Mouse (Mus musculus) CH12.LX (cell line): ENCODE data around the gene Lmna. TPM values are rescaled to one million over a fixed set of nuclear protein-coding genes. Genes with fewer than 3 reads are reported as not detected.

Experiments used
- DNase-seq: peaks from one replicate; pipeline ENCODE4 v3.0.0-alpha.2; 2013; ENCODE audit errors: extremely low read depth
- H3K27ac ChIP-seq: 2 replicates; pipeline ENCODE4 v1.5.1; 2012; ENCODE audit warnings: low read depth, mild to moderate bottlenecking, control low read depth, moderate library complexity; ENCODE audit not compliant: insufficient read depth
- H3K27me3 ChIP-seq: replicated peaks from 2 replicates; pipeline ENCODE3; 2012; ENCODE audit warnings: inconsistent platforms
- H3K36me3 ChIP-seq, 2 experiments: replicated peaks in 1 of 2; 2 replicates each; pipeline versions ENCODE3 to v1.6.1; 2012; ENCODE audit warnings: inconsistent platforms in 1 of 2, low read length in 1 of 2, mild to moderate bottlenecking in 1 of 2, mixed read lengths in 1 of 2, moderate library complexity in 1 of 2; ENCODE audit not compliant: control insufficient read depth in 1 of 2, insufficient read depth in 1 of 2
- H3K4me1 ChIP-seq, 2 experiments: 2 replicates each; pipeline ENCODE4 v1.6.1; 2012; ENCODE audit warnings: inconsistent platforms in 1 of 2, moderate library complexity in 1 of 2; ENCODE audit not compliant: insufficient read depth in 2 of 2, control insufficient read depth in 1 of 2
- H3K4me2 ChIP-seq: 2 replicates; pipeline ENCODE4 v1.6.1; 2012; ENCODE audit warnings: low read depth, mild to moderate bottlenecking, control low read depth; ENCODE audit not compliant: poor library complexity, insufficient read depth, severe bottlenecking
- H3K4me3 ChIP-seq, 3 experiments: fragments of 150-350 bp in 1 of 3; sonication (generic) in 1 of 3; replicated peaks in 1 of 3; 2 replicates each; pipeline versions ENCODE3 to v1.5.1; 2011 to 2012; ENCODE audit warnings: low read depth in 2 of 3, low read length in 2 of 3, mild to moderate bottlenecking in 2 of 3, moderate library complexity in 2 of 3, control low read depth in 1 of 3, improper control_type of control experiment in 1 of 3, inconsistent platforms in 1 of 3, mixed read lengths in 1 of 3; ENCODE audit not compliant: poor library complexity in 1 of 3
- H3K79me2 ChIP-seq: replicated peaks from 2 replicates; pipeline ENCODE4 v1.6.1; 2012; ENCODE audit warnings: mild to moderate bottlenecking, moderate library complexity; ENCODE audit not compliant: control insufficient read depth, poor library complexity, insufficient read depth, severe bottlenecking; ENCODE audit errors: extremely low read depth
- H3K9ac ChIP-seq: 2 replicates; pipeline ENCODE4 v1.6.1; 2012; ENCODE audit warnings: low read depth, mild to moderate bottlenecking, control low read depth, moderate library complexity; ENCODE audit not compliant: insufficient read depth
- H3K9me3 ChIP-seq: replicated peaks from 2 replicates; pipeline ENCODE3; 2012; ENCODE audit warnings: low read length, inconsistent platforms, mixed read lengths
- BHLHE40 ChIP-seq: IDR thresholded peaks from 2 replicates; pipeline ENCODE4 v1.6.1; 2011; ENCODE audit warnings: mild to moderate bottlenecking, low read depth, low read length, improper control_type of control experiment
- CHD2 ChIP-seq: IDR thresholded peaks from 2 replicates; pipeline ENCODE4 v1.6.1; 2011; ENCODE audit warnings: low read length, improper control_type of control experiment
- EP300 ChIP-seq: IDR thresholded peaks from 2 replicates; pipeline ENCODE4 v1.6.1; 2011; ENCODE audit warnings: low read length, improper control_type of control experiment
- GABPA ChIP-seq: IDR thresholded peaks from 2 replicates; pipeline ENCODE4 v1.6.1; 2012; ENCODE audit warnings: low read depth, low read length, improper control_type of control experiment, inconsistent platforms; ENCODE audit not compliant: insufficient replicate concordance
- JUND ChIP-seq: conservative IDR thresholded peaks from 2 replicates; pipeline ENCODE4 v1.6.1; 2011; ENCODE audit warnings: low read depth, low read length, improper control_type of control experiment
- MAFK ChIP-seq: IDR thresholded peaks from 2 replicates; pipeline ENCODE4 v1.6.1; 2011; ENCODE audit warnings: low read length, improper control_type of control experiment; ENCODE audit not compliant: insufficient replicate concordance
- MAX ChIP-seq: IDR thresholded peaks from 2 replicates; pipeline ENCODE4 v1.6.1; 2011; ENCODE audit warnings: low read length, improper control_type of control experiment
- MAZ ChIP-seq: IDR thresholded peaks from 2 replicates; pipeline ENCODE4 v1.6.1; 2012; ENCODE audit warnings: low read depth, mild to moderate bottlenecking, inconsistent platforms, low read length, improper control_type of control experiment, moderate library complexity
- MEF2A ChIP-seq: IDR thresholded peaks from 2 replicates; pipeline ENCODE4 v1.6.1; 2014; ENCODE audit warnings: low read depth, mild to moderate bottlenecking, inconsistent platforms, low read length, improper control_type of control experiment, borderline replicate concordance
- NELFE ChIP-seq: IDR thresholded peaks from 2 replicates; pipeline ENCODE4 v1.6.1; 2011; ENCODE audit warnings: low read depth, low read length, improper control_type of control experiment
- RAD21 ChIP-seq: IDR thresholded peaks from 2 replicates; pipeline ENCODE4 v1.6.1; 2011; ENCODE audit warnings: low read depth, mild to moderate bottlenecking, low read length, improper control_type of control experiment, moderate library complexity
- RCOR1 ChIP-seq: conservative IDR thresholded peaks from 2 replicates; pipeline ENCODE4 v1.6.1; 2012; ENCODE audit warnings: low read depth, mild to moderate bottlenecking, inconsistent platforms, low read length, improper control_type of control experiment
- UBTF ChIP-seq: IDR thresholded peaks from 2 replicates; pipeline ENCODE4 v1.6.1; 2012; ENCODE audit warnings: low read depth, mild to moderate bottlenecking, inconsistent platforms, low read length, improper control_type of control experiment, moderate library complexity
- USF1 ChIP-seq: IDR thresholded peaks from 2 replicates; pipeline ENCODE4 v1.6.1; 2014; ENCODE audit warnings: low read depth, mild to moderate bottlenecking, inconsistent platforms, low read length, improper control_type of control experiment
- USF2 ChIP-seq: conservative IDR thresholded peaks from 2 replicates; pipeline ENCODE4 v1.6.1; 2011; ENCODE audit warnings: low read depth, low read length, improper control_type of control experiment
- ZMIZ1 ChIP-seq: IDR thresholded peaks from 2 replicates; pipeline ENCODE4 v1.6.1; 2012; ENCODE audit warnings: low read depth, mild to moderate bottlenecking, inconsistent platforms, low read length, improper control_type of control experiment
- dilution Hi-C: fragments of 300-500 bp; cut with MboI; formaldehyde crosslinking; loops from 2 replicates; pipeline ENCODE4 v1.14.3; 2020; ENCODE audit warnings: low sequenced_read_pairs; ENCODE audit not compliant: extremely low pct_unique_long_range_greater_than_20kb, extremely low pct_ligation_motif_present
- in situ Hi-C: fragments of 300-500 bp; cut with MboI; formaldehyde crosslinking; loops from 3 replicates; pipeline ENCODE4 v1.14.3; 2019; ENCODE audit warnings: low sequenced_read_pairs, low pct_ligation_motif_present, low pct_unique_long_range_greater_than_20kb, mixed read lengths
- polyA plus RNA-seq: library from polyadenylated mRNA; unstranded; fragments of >175 nt; gene quantifications from 2 replicates; pipeline ENCODE4 v1.2.1, GENCODE M21; 2012; ENCODE audit warnings: low read depth; ENCODE audit not compliant: insufficient read length
- total RNA-seq, 2 experiments: library from RNA; depleted of rRNA; stranded (reverse); fragments of 300-350 nt in 1 of 2; fragments of >200 nt in 1 of 2; gene quantifications; 2 replicates each; pipeline ENCODE4 v1.2.3; 2012 to 2014

Lmna gene
- total and polyA plus RNA-seq, 3 experiments, result 16.1 to 67.7 (median 17.2) TPM

DNA sequence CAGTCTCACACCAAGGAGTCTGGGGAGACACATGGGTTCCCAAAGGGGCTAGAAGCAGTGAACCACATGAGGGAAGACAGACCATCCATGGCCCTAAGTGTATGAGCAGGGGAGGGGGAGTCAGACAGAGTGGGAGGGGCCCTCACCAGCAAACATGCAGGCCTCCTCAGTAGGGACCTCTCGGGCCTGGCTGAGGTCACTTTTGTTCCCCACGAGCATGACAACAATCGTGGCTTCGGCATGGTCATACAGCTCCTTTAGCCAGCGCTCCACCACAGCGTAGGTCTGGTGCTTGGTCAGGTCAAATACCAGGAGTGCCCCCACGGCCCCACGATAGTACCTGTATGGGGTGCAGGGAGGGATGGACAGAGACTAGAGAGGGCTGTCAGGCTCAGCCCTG, 33.4 kb upstream of the Lmna start:
- dilution Hi-C loops (no loop called here), in situ Hi-C loops (no loop called here)
- Histone ChIP-seq H3K9ac (no peak overlapping the region), H3K4me1 (peaks cover 13 to 31% of the 10 kb centered on the region in 2 experiments), H3K79me2 (no peaks in the 10 kb centered on the region), H3K4me2 (no peak overlapping the region), H3K36me3 (peaks cover 0 to 21% of the 10 kb centered on the region in 2 experiments), H3K4me3 (no peak overlapping the region), H3K27ac (no peak overlapping the region), H3K9me3 (no peaks in the 10 kb centered on the region), H3K27me3 (no peaks in the 10 kb centered on the region)
- TF ChIP-seq MAZ (no peak), CHD2 (no peak), USF1 (no peak), NELFE (no peak), GABPA (no peak), BHLHE40 (no peak)
- DNase-seq, result no peak

- no peak overlapping the region for H3K27ac ChIP-seq
- H3K4me2 ChIP-seq, result no peak overlapping the region
- H3K36me3 ChIP-seq, result peaks cover 0 to 23% of the 10 kb centered on the region in 2 experiments
- no peaks in the 10 kb centered on the region for H3K9me3 ChIP-seq
- H3K4me3 ChIP-seq, result no peak overlapping the region
- H3K4me1 ChIP-seq, result peaks cover 13 to 31% of the 10 kb centered on the region in 2 experiments
- in situ Hi-C loops, result no loop called here
- dilution Hi-C loops, result no loop called here
- no peaks in the 10 kb centered on the region for H3K79me2 ChIP-seq
- H3K9ac ChIP-seq, result no peak overlapping the region
- TF ChIP-seq JUND (no peak), EP300 (no peak), ZMIZ1 (no peak), MEF2A (no peak), NELFE (no peak), RCOR1 (no peak), USF2 (no peak), UBTF (no peak), MAX (no peak), MAFK (no peak), RAD21 (no peak)
- no peaks in the 10 kb centered on the region for H3K27me3 ChIP-seq
- DNase-seq, result no peak
Measured at GRCm38 (mm10) chr3:88542486-88542885, 32.7 kb upstream of the Lmna start.
